Mouse (Mus musculus): ENCODE results near the gene Kcnrg.

DNA sequence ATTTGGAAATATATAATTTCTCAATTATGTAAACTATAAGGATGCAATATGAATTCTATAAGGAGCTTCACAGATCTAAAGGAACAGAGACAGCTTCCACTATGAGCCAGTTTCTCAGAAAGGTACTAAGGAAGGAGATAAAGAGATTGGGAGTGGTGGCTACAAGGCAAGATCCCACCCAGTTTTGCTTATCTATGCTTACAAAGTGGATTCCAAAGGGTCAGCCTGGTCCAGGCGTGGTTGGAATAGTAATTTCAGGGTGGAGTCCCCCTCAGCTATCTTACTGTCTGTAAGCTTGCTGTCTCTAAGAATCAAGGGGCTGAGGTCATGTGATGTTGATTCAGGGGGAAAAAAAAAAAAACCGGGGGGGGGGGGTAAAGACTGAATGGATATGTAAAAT, 49.2 kb downstream of the Kcnrg start:
- TF ChIP-seq CTCF (conservative IDR thresholded peaks at IDR 0.05; ENCODE audit: insufficient read depth, insufficient read length, low read depth, low read length) (no peak), POLR2A (IDR thresholded peaks at IDR 0.05; ENCODE audit: low read depth, low read length) (no peak)

Measured in kidney, adult 2 months (tissue).